Mouse (Mus musculus) urinary bladder, postnatal 36 days (tissue): Measurements from ENCODE around the gene Gm9.
"Not testable (repeated sequence)": the region's sequence is repeated elsewhere in the genome, so short reads cannot be mapped to it uniquely, and the experiment has no call there.

Experiments used
- DNase-seq, 2 experiments: peaks; one replicate each; pipeline ENCODE4 v3.0.0; 2022; ENCODE audit warnings: low spot score in 2 of 2, mixed read lengths in 1 of 2

Gm9 gene

GRCm38 (mm10) chrX:37210941-37211340, at the start of gene Gm9:
TSS of gene Gm9 (minus strand) at chrX:37211041.
- DNase-seq: no peak

GRCm38 (mm10) chrX:37249619-37250018, 38.8 kb upstream of the Gm9 start, which contains the start of gene Rhox3a:
TSS of gene Rhox3a (plus strand) at chrX:37249919.
- DNase-seq: not testable (repeated sequence)

GRCm38 (mm10) chrX:37244676-37245075, 33.8 kb upstream of the Gm9 start, which contains the start of gene Rhox2a:
TSS of gene Rhox2a (plus strand) at chrX:37244976.
- DNase-seq: not testable (repeated sequence)

GRCm38 (mm10) chrX:37222158-37222557, 11.3 kb upstream of the Gm9 start, which contains the start of gene Rhox1:
TSS of gene Rhox1 (minus strand) at chrX:37222258.
- not testable (repeated sequence) for DNase-seq

- no peak for DNase-seq
These were observed 12.2 kb downstream of the Gm9 start for GRCm38 (mm10) chrX:37198676-37199075.

- DNase-seq: peak in 1 of 2 experiments; percentile 0
These were observed 19.0 kb downstream of the Gm9 start for GRCm38 (mm10) chrX:37191744-37192379.

GRCm38 (mm10) chrX:37191105-37191743, 19.6 kb downstream of the Gm9 start, which contains the start of the genes Ndufa1 and Rnf113a1:
TSS of gene Ndufa1 (minus strand) at chrX:37191163.
TSS of gene Rnf113a1 (plus strand) at chrX:37191245.
- DNase-seq: peak; percentile 72 to 78

GRCm38 (mm10) chrX:37190755-37191104, 20.1 kb downstream of the Gm9 start:
- no peak for DNase-seq

- DNase-seq: not testable (repeated sequence)
These were observed 26.4 kb downstream of the Gm9 start for GRCm38 (mm10) chrX:37184401-37184800.

GRCm38 (mm10) chrX:37168742-37169141, 42.1 kb downstream of the Gm9 start, which contains the start of gene Akap14:
TSS of gene Akap14 (minus strand) at chrX:37168842.
- no peak for DNase-seq

- peak in 1 of 2 experiments; percentile 8 for DNase-seq
These were observed 43.8 kb downstream of the Gm9 start for GRCm38 (mm10) chrX:37167085-37167484.

GRCm38 (mm10) chrX:37163115-37163514, 47.7 kb downstream of the Gm9 start:
- no peak for DNase-seq

GRCm38 (mm10) chrX:37161169-37161568, 49.7 kb downstream of the Gm9 start:
- no peak for DNase-seq
